Mouse (Mus musculus) stomach, embryonic 16.5 days (tissue): ENCODE measurements around the gene Sept10. TPM values are rescaled to one million over a fixed set of nuclear protein-coding genes. Genes with fewer than 3 reads are reported as not detected.

Source experiments
- ATAC-seq: fragments of 200-750 bp; cut with Nextera tagmentation; 2 replicates; pipeline ENCODE4 v1.8.0; 2017; ENCODE audit warnings: moderate number of reproducible peaks, moderate TSS enrichment; ENCODE audit not compliant: insufficient read depth, low FRiP score
- H3K27ac ChIP-seq: fragments of 300-500 bp; sonication (generic); 2 replicates; pipeline ENCODE4 v1.5.1; 2014; ENCODE audit warnings: low read length
- H3K27me3 ChIP-seq: fragments of 300-500 bp; sonication (generic); 2 replicates; pipeline ENCODE4 v1.6.1; 2014; ENCODE audit warnings: low read length, control low read depth, mixed read lengths; ENCODE audit not compliant: control insufficient read depth, insufficient read depth
- H3K36me3 ChIP-seq: fragments of 300-500 bp; sonication (generic); 2 replicates; pipeline ENCODE4 v1.6.1; 2014; ENCODE audit warnings: low read length; ENCODE audit not compliant: control insufficient read depth, insufficient read depth
- H3K4me1 ChIP-seq: fragments of 300-500 bp; sonication (generic); 2 replicates; pipeline ENCODE4 v1.6.1; 2014; ENCODE audit warnings: low read length, control low read depth, mixed read lengths; ENCODE audit not compliant: control insufficient read depth, insufficient read depth
- H3K4me2 ChIP-seq: fragments of 300-500 bp; sonication (generic); 2 replicates; pipeline ENCODE4 v1.6.1; 2014; ENCODE audit warnings: low read depth, low read length, mixed read lengths
- H3K4me3 ChIP-seq: fragments of 300-500 bp; sonication (generic); replicated peaks from 2 replicates; pipeline ENCODE4 v1.5.1; 2014; ENCODE audit warnings: mild to moderate bottlenecking, low read length
- H3K9ac ChIP-seq: fragments of 300-500 bp; sonication (generic); 2 replicates; pipeline ENCODE4 v1.6.1; 2014; ENCODE audit warnings: low read length
- H3K9me3 ChIP-seq: fragments of 300-500 bp; sonication (generic); replicated peaks from 2 replicates; pipeline ENCODE4 v1.6.1; 2016; ENCODE audit warnings: low read length, control low read depth; ENCODE audit not compliant: control insufficient read depth
- WGBS: fragments of 180-500 bp; shearing (Covaris S2); extraction: QIAGEN DNeasy Blood & Tissue Kit; methylation state at CpG from one replicate; pipeline ENCODE4 v1.1.7; 2014; 5-methylcytosine and 5-hydroxymethylcytosine counted together
- polyA plus RNA-seq: library from polyadenylated mRNA; unstranded; fragments of >200 nt; fragmentation: Nextera tagmentation; extraction: Ambion mirVana; gene quantifications from 2 replicates; pipeline ENCODE4 v1.2.1, GENCODE M21; 2015

The Sept10 gene
- polyA plus RNA-seq, 1 experiment from 2014 or later, result 41.7 TPM

DNA sequence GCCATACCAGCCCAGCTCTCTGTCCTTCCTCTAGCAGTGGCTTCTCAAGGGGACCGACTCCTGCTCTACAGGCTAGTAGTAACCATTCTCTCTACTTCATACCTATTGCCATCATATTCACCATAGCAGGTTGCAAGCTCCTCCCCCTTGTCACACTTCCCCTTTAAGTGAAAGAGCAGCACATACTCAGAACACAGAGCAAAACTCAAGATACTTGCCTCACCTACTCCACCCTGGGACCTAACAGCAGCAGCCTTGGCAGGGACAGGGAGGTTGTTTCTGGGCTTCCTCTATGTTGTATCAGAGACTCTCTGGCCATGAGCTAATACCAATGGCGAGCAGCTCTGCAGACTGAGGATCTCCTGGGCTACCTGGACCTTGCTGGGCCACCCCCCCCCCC is 96.2 kb downstream of the Sept10 start:
- Histone ChIP-seq H3K4me1 (no peaks in the 10 kb centered on the region), H3K27ac (no peak overlapping the region), H3K9ac (no peak overlapping the region), H3K9me3 (no peaks in the 10 kb centered on the region), H3K4me2 (no peak overlapping the region), H3K27me3 (no peaks in the 10 kb centered on the region), H3K36me3 (no peaks in the 10 kb centered on the region), H3K4me3 (no peak overlapping the region)
- 85% methylated on average over 2 of the region's 2 CpGs for WGBS
- ATAC-seq, result no peak

- ATAC-seq, result no peak
Observed at GRCm38 (mm10) chr10:59119811-59120210, 101.8 kb downstream of the Sept10 start.

GRCm38 (mm10) chr10:59119001-59119400 is 102.6 kb downstream of the Sept10 start:
- 100% methylated on average over 1 of the region's 1 CpGs for WGBS
- Histone ChIP-seq H3K9ac (no peak overlapping the region), H3K9me3 (no peaks in the 10 kb centered on the region), H3K36me3 (no peaks in the 10 kb centered on the region), H3K4me2 (no peak overlapping the region), H3K4me1 (no peaks in the 10 kb centered on the region), H3K27ac (no peak overlapping the region), H3K4me3 (no peak overlapping the region), H3K27me3 (no peaks in the 10 kb centered on the region)
- ATAC-seq, result no peak

More at GRCm38 (mm10) chr10:59119811-59120210, 101.8 kb downstream of the Sept10 start:
- no peak overlapping the region for H3K27ac ChIP-seq
- H3K4me3 ChIP-seq, result no peak overlapping the region
- WGBS, result 91% methylated on average over 2 of the region's 2 CpGs
- H3K4me2 ChIP-seq, result no peak overlapping the region
- no peaks in the 10 kb centered on the region for H3K4me1 ChIP-seq
- no peak overlapping the region for H3K9ac ChIP-seq
- H3K36me3 ChIP-seq, result no peaks in the 10 kb centered on the region
- no peaks in the 10 kb centered on the region for H3K27me3 ChIP-seq
- H3K9me3 ChIP-seq, result no peaks in the 10 kb centered on the region

- Histone ChIP-seq H3K9ac (no peak overlapping the region), H3K36me3 (no peaks in the 10 kb centered on the region), H3K4me3 (no peak overlapping the region), H3K4me2 (no peak overlapping the region), H3K27ac (no peak overlapping the region), H3K4me1 (no peaks in the 10 kb centered on the region), H3K9me3 (no peaks in the 10 kb centered on the region), H3K27me3 (no peaks in the 10 kb centered on the region)
- no peak for ATAC-seq
- 70% methylated on average over 5 of the region's 5 CpGs for WGBS
Observed at GRCm38 (mm10) chr10:59117555-59117954, 104.1 kb downstream of the Sept10 start.

DNA sequence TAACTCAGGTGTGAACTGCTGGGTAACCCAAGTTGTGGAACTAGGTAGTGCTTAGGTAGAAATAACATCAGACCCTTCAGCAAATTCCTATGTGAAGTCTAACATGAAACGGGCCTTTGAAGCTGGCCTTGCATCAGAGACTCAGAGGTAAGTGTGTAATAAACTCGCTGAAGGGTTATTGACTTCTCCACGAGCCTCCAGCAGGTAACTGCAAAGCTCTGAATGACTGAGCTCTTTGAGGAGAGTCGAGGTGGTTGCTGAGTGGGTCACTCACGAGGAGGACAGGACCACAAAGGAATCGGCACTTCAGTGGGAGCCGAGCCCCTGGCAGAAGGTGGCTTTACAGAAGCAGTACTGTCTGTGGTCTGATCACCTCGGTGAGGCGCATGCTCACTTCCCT is 105.3 kb downstream of the Sept10 start:
- Histone ChIP-seq H3K4me2 (no peak overlapping the region), H3K9me3 (no peaks in the 10 kb centered on the region), H3K4me1 (no peaks in the 10 kb centered on the region), H3K9ac (no peak overlapping the region), H3K27ac (no peak overlapping the region), H3K27me3 (no peaks in the 10 kb centered on the region), H3K4me3 (no peak overlapping the region), H3K36me3 (no peaks in the 10 kb centered on the region)
- WGBS, result 77% methylated on average over 9 of the region's 9 CpGs
- ATAC-seq, result no peak

DNA sequence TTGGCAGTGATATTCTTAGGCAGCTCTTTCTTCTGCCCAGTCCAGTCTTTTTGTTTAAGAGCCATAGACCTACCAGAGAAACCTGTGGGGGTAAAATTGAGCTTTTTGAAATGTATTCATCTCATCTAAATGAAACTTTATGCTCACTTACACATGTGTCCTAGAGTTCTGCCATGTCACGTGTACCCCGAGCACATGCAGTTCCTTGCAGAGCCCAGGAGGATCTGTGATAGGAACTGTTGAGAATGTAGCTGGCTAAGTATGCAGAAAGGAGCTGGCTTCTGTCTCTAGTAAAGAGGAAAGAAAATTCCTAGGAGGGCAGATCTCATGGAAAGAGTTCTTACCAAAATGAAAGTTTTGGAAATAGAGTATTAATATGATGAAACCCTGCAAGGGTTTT is 106.0 kb downstream of the Sept10 start:
- 87% methylated on average over 2 of the region's 2 CpGs for WGBS
- H3K27me3 ChIP-seq, result no peaks in the 10 kb centered on the region

DNA sequence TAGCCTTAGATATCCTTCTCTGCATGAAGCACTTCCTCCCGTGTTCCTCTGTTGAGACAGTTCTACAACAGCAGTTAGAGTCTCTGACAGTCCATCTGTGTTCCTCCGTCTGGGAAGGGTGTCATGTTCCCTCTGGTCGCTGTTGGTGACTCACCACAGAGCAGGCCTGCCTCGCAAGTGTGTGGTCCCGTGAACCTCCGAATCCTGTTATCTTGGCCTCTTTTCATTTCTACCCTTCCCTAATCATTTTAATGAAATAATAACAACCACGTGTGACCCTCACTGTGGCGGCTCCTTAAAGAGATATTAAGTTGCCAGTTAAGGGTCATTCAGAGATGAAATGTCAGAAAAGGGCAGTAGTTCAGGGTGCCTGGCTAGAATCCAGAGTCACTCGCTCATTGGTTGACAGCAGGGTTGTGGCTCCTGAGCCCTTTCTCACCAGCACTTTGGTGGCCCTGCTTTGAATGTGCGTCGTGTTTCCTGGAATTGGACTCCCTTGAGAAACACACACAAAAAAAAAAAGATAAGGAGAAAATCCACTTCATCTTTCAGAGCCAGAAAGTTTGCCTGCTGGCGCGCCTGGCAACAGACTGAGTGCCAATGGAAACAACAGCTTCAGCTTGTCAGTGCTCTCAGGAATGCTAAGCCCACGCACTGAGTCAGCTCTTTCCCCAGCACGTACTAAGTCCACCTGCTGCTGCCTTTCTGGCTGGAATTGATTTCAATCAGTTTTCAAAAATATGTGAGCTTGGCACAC is 106.9 kb downstream of the Sept10 start:
- no peak overlapping the region for H3K27ac ChIP-seq
- H3K4me2 ChIP-seq, result no peak overlapping the region
- no peak overlapping the region for H3K4me3 ChIP-seq
- ATAC-seq, result no peak
- no peak overlapping the region for H3K9ac ChIP-seq
- 37% methylated on average over 15 of the region's 15 CpGs for WGBS
- no peaks in the 10 kb centered on the region for H3K9me3 ChIP-seq
- no peaks in the 10 kb centered on the region for H3K27me3 ChIP-seq
- H3K4me1 ChIP-seq, result no peaks in the 10 kb centered on the region
- no peaks in the 10 kb centered on the region for H3K36me3 ChIP-seq

More for the DNA sequence above, 106.0 kb downstream of the Sept10 start:
- H3K27ac ChIP-seq, result no peak overlapping the region
- H3K4me3 ChIP-seq, result no peak overlapping the region
- no peak overlapping the region for H3K9ac ChIP-seq
- H3K4me2 ChIP-seq, result no peak overlapping the region
- H3K9me3 ChIP-seq, result no peaks in the 10 kb centered on the region
- no peaks in the 10 kb centered on the region for H3K36me3 ChIP-seq
- no peaks in the 10 kb centered on the region for H3K4me1 ChIP-seq
- ATAC-seq, result no peak

- Histone ChIP-seq H3K27me3 (no peaks in the 10 kb centered on the region), H3K4me3 (no peak overlapping the region), H3K4me1 (no peaks in the 10 kb centered on the region), H3K9ac (no peak overlapping the region), H3K4me2 (no peak overlapping the region), H3K9me3 (no peaks in the 10 kb centered on the region), H3K36me3 (no peaks in the 10 kb centered on the region), H3K27ac (no peak overlapping the region)
- no peak for ATAC-seq
- WGBS, result 82% methylated on average over 9 of the region's 9 CpGs
Observed at GRCm38 (mm10) chr10:59113386-59113785, 108.3 kb downstream of the Sept10 start.

- ATAC-seq, result no peak
- H3K4me2 ChIP-seq, result no peak overlapping the region
- no peak overlapping the region for H3K9ac ChIP-seq
- no peaks in the 10 kb centered on the region for H3K9me3 ChIP-seq
- H3K4me3 ChIP-seq, result no peak overlapping the region
- no peak overlapping the region for H3K27ac ChIP-seq
- H3K27me3 ChIP-seq, result no peaks in the 10 kb centered on the region
- WGBS, result 80% methylated on average over 8 of the region's 8 CpGs
- no peaks in the 10 kb centered on the region for H3K36me3 ChIP-seq
- H3K4me1 ChIP-seq, result no peaks in the 10 kb centered on the region
Observed at GRCm38 (mm10) chr10:59112755-59113154, 108.9 kb downstream of the Sept10 start.
